Mouse (Mus musculus): Measurements from ENCODE around the gene Peli1.

DNA sequence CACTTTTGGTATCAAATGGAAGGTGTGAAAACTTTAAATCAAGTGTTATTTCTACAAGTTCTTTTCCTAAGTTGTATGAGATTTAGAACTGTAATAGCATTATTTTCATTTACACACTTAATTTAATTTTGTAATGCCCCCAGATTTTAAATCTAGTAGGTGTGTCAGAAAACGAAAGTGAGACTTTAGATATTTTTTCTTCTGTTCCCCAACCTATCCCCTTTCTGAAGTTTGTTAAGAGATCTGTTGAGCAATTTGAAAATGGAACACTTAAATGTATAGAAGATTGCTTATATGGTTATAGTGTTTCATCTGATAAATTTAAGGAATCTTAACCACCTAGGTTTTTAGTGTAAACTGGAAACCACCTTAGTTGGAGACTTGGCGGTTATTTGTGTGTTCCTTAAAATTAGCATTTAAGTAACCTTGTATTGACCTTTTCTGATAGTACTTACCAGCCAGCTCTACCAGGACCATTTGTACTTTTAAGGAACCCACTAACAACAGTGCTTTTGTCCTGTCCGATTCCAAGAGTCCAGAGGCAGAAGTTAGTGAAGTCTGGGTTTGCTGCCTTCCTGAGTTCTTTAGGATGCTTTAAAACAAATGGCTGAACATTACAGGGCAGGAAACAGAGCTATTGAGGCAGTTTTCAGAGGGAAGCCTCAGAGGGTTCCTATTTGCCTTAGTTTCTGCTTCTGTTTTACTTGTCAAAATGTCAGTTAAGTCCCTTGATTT lies 2.2 kb downstream of the Peli1 start:
- TF ChIP-seq CTCF (IDR thresholded peaks at IDR 0.05; ENCODE audit: control insufficient read depth, insufficient read depth, insufficient read length) (no peak), USF1 (IDR thresholded peaks at IDR 0.05; ENCODE audit: low read depth) (no peak), MYOG (IDR thresholded peaks at IDR 0.05; ENCODE audit: control insufficient read depth, extremely low read depth, insufficient read length) (no peak), FOSL1 (IDR thresholded peaks at IDR 0.05; ENCODE audit: insufficient read depth, low read length, poor library complexity, severe bottlenecking) (no peak), MAX (IDR thresholded peaks at IDR 0.05) (no peak), MYOD1 (IDR thresholded peaks at IDR 0.05; ENCODE audit: control insufficient read depth, insufficient read length, low read depth) (no peak)

Measured in C2C12 (cell line).